Mouse (Mus musculus): ENCODE data around the gene Tmem63b.

DNA sequence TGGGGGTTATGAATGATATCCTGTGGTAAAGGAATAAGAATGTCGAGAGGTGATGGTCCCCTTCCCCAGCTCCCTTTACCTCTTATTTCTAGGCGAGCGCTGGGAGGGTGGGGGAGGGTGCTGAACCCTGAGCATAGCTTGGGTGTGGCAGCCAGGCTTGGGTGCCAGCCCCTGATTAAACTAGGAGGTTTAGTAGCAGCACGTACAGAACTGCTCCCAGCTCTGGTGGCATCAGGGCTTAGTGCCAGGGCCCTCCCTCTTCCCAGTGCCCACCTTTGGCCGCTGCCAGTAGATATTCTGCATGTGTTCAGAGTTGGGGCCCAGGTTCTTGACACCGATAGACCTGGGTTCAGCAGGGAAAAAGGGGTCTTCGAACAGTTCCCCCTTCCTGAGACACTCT is 33.5 kb downstream of the Tmem63b start:
- TF ChIP-seq CTCF (IDR thresholded peaks at IDR 0.05; ENCODE audit: borderline replicate concordance, extremely low read depth, insufficient read depth, insufficient read length) = no peak
- no peak for TF ChIP-seq POLR2A (IDR thresholded peaks at IDR 0.05; ENCODE audit: borderline replicate concordance, extremely low read depth, insufficient read depth, insufficient read length, poor library complexity, severe bottlenecking)
